Mouse (Mus musculus) olfactory bulb, adult 2 months (tissue): Measurements from ENCODE around the gene Cend1.

Experiments used
- CTCF ChIP-seq: fragments of 200-500 bp; IDR thresholded peaks from 2 replicates; pipeline ENCODE4 v1.5.1; 2012; ENCODE audit warnings: low read depth, mild to moderate bottlenecking, low read length, moderate library complexity; ENCODE audit not compliant: insufficient read depth
- POLR2A ChIP-seq: fragments of 200-500 bp; IDR thresholded peaks from 2 replicates; pipeline ENCODE4 v1.6.1; 2012; ENCODE audit warnings: mild to moderate bottlenecking, low read depth, low read length, moderate library complexity; ENCODE audit not compliant: insufficient read depth

DNA sequence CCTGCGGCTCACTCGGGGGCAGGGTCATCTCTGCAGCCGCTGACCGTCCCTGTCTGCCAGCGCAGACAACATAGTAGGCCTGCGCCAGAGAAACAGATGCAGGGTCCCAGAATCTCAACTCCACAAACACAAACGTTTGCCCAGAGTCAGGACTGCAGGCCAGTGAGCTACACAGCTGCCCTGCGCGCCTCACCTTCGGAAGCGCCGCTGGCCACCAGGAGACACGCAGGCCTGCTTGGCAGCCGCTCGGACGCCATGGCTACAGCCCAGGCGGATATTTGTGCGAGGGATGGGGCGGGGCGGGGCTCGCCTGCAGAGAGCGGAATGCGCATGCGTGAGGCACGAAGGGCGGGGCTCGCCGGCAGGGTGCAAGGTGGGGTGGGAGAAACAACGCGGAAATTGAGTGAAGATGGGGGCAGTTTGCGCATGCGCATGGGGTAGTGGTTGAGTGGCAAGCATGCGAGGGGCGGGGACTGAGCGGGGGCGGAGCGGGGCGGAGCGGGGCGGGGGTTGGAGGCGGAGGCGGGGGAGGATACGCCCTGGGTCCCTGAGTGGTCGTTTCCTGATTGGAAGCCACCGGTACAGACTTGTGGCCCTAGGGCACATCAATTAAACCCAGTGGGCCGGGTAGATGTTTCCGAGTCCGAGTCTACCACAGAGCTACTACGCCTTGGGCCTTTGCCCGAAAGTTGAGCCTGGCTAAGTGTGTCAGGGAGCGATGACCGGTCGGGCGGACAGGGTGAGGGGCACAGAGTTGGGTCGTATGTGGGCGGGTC is 15.3 kb downstream of the Cend1 start, which contains the start of gene Gatd1:
- TF ChIP-seq CTCF: no peak; the same call in 1 of the 2 replicates
- peak; percentile 85 for TF ChIP-seq POLR2A
